Mouse (Mus musculus) kidney, embryonic 14.5 days (tissue): ENCODE results near the gene Macrod2. TPM values are rescaled to one million over a fixed set of nuclear protein-coding genes. Genes with fewer than 3 reads are reported as not detected.

Experiments
- ATAC-seq: fragments of 200-750 bp; cut with Nextera tagmentation; 2 replicates; pipeline ENCODE4 v1.8.0; 2017; ENCODE audit warnings: moderate number of reproducible peaks, mild to moderate bottlenecking, moderate TSS enrichment, moderate library complexity; ENCODE audit not compliant: low FRiP score, low TSS enrichment
- H3K27ac ChIP-seq: fragments of 300-500 bp; sonication (generic); 2 replicates; pipeline ENCODE4 v1.5.1; 2014; ENCODE audit warnings: low read depth, mild to moderate bottlenecking, low read length, moderate library complexity, mixed read lengths
- H3K27me3 ChIP-seq: fragments of 300-500 bp; sonication (generic); 2 replicates; pipeline ENCODE4 v1.6.1; 2014; ENCODE audit warnings: mild to moderate bottlenecking, low read length; ENCODE audit not compliant: control insufficient read depth, insufficient read depth
- H3K36me3 ChIP-seq: fragments of 300-500 bp; sonication (generic); 2 replicates; pipeline ENCODE4 v1.6.1; 2014; ENCODE audit warnings: low read length, mixed read lengths; ENCODE audit not compliant: control insufficient read depth, insufficient read depth
- H3K4me1 ChIP-seq: fragments of 300-500 bp; sonication (generic); 2 replicates; pipeline ENCODE4 v1.6.1; 2014; ENCODE audit warnings: low read length, mixed read lengths; ENCODE audit not compliant: control insufficient read depth, insufficient read depth
- H3K4me2 ChIP-seq: fragments of 300-500 bp; sonication (generic); replicated peaks from 2 replicates; pipeline ENCODE4 v1.6.1; 2014; ENCODE audit warnings: low read depth, mild to moderate bottlenecking, low read length
- H3K4me3 ChIP-seq: fragments of 300-500 bp; sonication (generic); 2 replicates; pipeline ENCODE4 v1.5.1; 2014; ENCODE audit warnings: mild to moderate bottlenecking, low read length
- H3K9ac ChIP-seq: fragments of 300-500 bp; sonication (generic); 2 replicates; pipeline ENCODE4 v1.6.1; 2014; ENCODE audit warnings: low read depth, mild to moderate bottlenecking, low read length, moderate library complexity
- H3K9me3 ChIP-seq: fragments of 300-500 bp; sonication (generic); 2 replicates; pipeline ENCODE4 v1.6.1; 2016; ENCODE audit warnings: low read length; ENCODE audit not compliant: control insufficient read depth
- WGBS: fragments of 180-500 bp; shearing (Covaris S2); extraction: QIAGEN DNeasy Blood & Tissue Kit; methylation state at CpG from one replicate; pipeline ENCODE4 v1.1.7; 2014; 5-methylcytosine and 5-hydroxymethylcytosine counted together
- polyA plus RNA-seq: library from polyadenylated mRNA; unstranded; fragments of >200 nt; fragmentation: Nextera tagmentation; extraction: Ambion mirVana; gene quantifications from 2 replicates; pipeline ENCODE4 v1.2.1, GENCODE M21; 2014

Macrod2 gene
- polyA plus RNA-seq, 1 experiment from 2014 or later, result 22.2 TPM

- Histone ChIP-seq H3K4me3 (no peak overlapping the region), H3K4me2 (no peak overlapping the region), H3K27me3 (no peaks in the 10 kb centered on the region), H3K9ac (no peak overlapping the region), H3K27ac (no peak overlapping the region), H3K4me1 (no peaks in the 10 kb centered on the region), H3K9me3 (no peaks in the 10 kb centered on the region), H3K36me3 (no peaks in the 10 kb centered on the region)
- 54% methylated on average over 6 of the region's 6 CpGs for WGBS
- no peak for ATAC-seq
These were observed 1516.8 kb downstream of the Macrod2 start for GRCm38 (mm10) chr2:141911831-141912447.

- Histone ChIP-seq H3K9me3 (no peaks in the 10 kb centered on the region), H3K36me3 (no peaks in the 10 kb centered on the region), H3K9ac (no peak overlapping the region), H3K4me3 (no peak overlapping the region), H3K27ac (no peak overlapping the region), H3K4me1 (no peaks in the 10 kb centered on the region), H3K4me2 (no peak overlapping the region), H3K27me3 (no peaks in the 10 kb centered on the region)
- 76% methylated on average over 3 of the region's 3 CpGs for WGBS
- no peak for ATAC-seq
These were observed 1518.4 kb downstream of the Macrod2 start for GRCm38 (mm10) chr2:141913486-141913885.

DNA sequence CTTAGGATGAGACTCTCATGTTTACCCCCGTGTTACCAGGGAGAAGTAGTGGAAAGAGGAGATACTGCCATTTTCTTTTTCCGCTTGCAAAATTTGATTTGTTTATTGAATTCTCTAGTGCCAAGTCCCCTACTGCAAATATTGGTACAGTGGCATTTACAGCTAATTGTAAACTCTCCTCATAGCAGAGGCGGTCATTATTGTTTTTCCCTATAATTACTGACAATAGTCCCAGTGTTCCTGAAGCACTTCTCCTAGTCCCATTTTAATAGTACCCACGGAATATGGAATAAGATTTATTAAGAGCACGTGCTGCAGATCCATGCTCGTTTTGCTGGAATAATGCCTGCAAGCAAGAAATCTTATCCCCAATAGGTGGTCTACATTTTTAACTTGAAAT is 1518.8 kb downstream of the Macrod2 start:
- Histone ChIP-seq H3K9me3 (no peaks in the 10 kb centered on the region), H3K4me2 (no peak overlapping the region), H3K9ac (no peak overlapping the region), H3K27ac (no peak overlapping the region), H3K36me3 (no peaks in the 10 kb centered on the region), H3K4me3 (no peak overlapping the region), H3K4me1 (no peaks in the 10 kb centered on the region), H3K27me3 (no peaks in the 10 kb centered on the region)
- ATAC-seq, result no peak
- WGBS, result 85% methylated on average over 6 of the region's 6 CpGs

DNA sequence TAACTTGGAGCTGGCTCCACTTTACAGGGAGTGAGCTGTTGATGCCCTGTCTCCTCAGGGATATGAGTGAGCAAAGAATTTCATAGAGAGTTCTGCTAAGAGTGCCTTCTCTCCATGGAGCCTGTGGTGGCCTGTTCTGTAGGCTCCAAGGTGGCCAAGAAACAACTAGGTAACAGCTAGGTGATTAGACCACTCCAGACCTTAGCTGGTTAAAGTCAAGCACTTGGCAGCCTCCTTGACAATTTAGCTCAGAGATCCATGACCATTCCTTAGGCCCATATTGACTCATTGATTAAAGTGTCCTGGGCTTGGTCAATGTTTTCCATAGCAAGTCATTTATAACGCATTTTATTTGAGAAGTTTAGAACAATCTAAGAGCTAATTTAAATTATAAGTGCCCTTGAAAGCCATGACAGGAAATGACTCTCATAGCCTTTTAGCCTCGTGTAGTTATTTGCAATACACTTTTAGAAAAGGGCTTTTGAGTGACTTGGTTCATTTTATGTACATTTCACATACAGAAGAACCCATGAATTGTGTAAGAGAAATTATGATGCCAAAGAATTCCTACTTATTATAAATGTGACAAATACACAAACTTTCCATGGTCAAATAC is 1525.4 kb downstream of the Macrod2 start:
- ATAC-seq, result no peak
- no peak overlapping the region for H3K27ac ChIP-seq

DNA sequence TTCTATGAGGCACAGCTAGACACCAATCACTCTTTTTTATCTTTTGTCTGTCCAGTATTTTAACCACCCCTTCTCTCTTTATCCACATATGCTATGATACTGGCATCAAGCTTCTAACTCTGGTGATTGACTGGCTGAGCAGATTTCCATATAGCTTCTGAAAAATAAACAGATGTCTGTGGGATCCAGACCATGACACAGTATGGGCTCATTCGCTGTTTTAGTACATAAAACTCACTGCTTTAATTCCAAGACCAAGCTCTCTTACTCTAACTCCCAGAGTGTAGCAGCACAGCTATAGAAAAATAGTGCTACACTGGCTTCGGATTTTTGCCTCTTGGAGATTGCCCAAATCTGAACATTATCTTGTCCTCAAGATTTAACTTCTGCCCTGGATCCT is 1540.0 kb downstream of the Macrod2 start:
- no peak overlapping the region for H3K27ac ChIP-seq
- H3K4me2 ChIP-seq, result no peak overlapping the region
- no peak overlapping the region for H3K9ac ChIP-seq
- H3K4me1 ChIP-seq, result no peaks in the 10 kb centered on the region
- H3K4me3 ChIP-seq, result no peak overlapping the region
- 78% methylated on average over 2 of the region's 2 CpGs for WGBS
- H3K36me3 ChIP-seq, result no peaks in the 10 kb centered on the region
- no peak for ATAC-seq
- no peaks in the 10 kb centered on the region for H3K27me3 ChIP-seq
- no peaks in the 10 kb centered on the region for H3K9me3 ChIP-seq

More for the DNA sequence above, 1525.4 kb downstream of the Macrod2 start:
- 71% methylated on average over 2 of the region's 2 CpGs for WGBS
- Histone ChIP-seq H3K27me3 (no peaks in the 10 kb centered on the region), H3K9me3 (no peaks in the 10 kb centered on the region), H3K36me3 (no peaks in the 10 kb centered on the region), H3K9ac (no peak overlapping the region), H3K4me1 (no peaks in the 10 kb centered on the region), H3K4me2 (no peak overlapping the region), H3K4me3 (no peak overlapping the region)

GRCm38 (mm10) chr2:141954795-141955194 is 1559.7 kb downstream of the Macrod2 start:
- no peak overlapping the region for H3K4me3 ChIP-seq
- no peak overlapping the region for H3K9ac ChIP-seq
- H3K9me3 ChIP-seq, result no peaks in the 10 kb centered on the region
- no peaks in the 10 kb centered on the region for H3K4me1 ChIP-seq
- no peak overlapping the region for H3K27ac ChIP-seq
- 85% methylated on average over 1 of the region's 1 CpGs for WGBS
- no peak overlapping the region for H3K4me2 ChIP-seq
- no peak for ATAC-seq
- H3K36me3 ChIP-seq, result no peaks in the 10 kb centered on the region
- no peaks in the 10 kb centered on the region for H3K27me3 ChIP-seq

GRCm38 (mm10) chr2:141955197-141955596 is 1560.1 kb downstream of the Macrod2 start:
- H3K9me3 ChIP-seq, result no peaks in the 10 kb centered on the region
- no peak overlapping the region for H3K9ac ChIP-seq
- H3K27me3 ChIP-seq, result no peaks in the 10 kb centered on the region
- H3K27ac ChIP-seq, result no peak overlapping the region
- no peak overlapping the region for H3K4me3 ChIP-seq
- H3K4me1 ChIP-seq, result no peaks in the 10 kb centered on the region
- ATAC-seq, result no peak
- H3K4me2 ChIP-seq, result no peak overlapping the region
- WGBS, result 36% methylated on average over 3 of the region's 3 CpGs
- H3K36me3 ChIP-seq, result no peaks in the 10 kb centered on the region

DNA sequence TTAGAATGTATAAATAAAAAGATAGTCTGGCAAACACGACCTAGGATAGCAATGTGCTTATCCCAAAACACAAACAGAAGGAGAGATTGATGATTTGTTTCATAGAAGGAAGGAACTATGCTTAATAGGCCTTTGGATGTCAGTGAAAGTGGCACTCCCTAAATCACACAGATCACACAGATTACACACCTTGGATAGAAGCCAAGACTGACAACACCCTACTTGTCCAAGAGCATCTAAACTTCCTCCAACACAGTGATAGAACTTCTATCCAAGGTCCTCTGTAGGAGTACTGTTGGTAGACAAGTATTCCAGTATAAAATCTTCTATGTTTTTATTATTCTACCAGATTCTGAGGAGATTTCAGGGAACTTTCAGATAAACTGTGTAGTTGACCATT is 1567.8 kb downstream of the Macrod2 start:
- no peak overlapping the region for H3K27ac ChIP-seq
- no peaks in the 10 kb centered on the region for H3K9me3 ChIP-seq
- no peaks in the 10 kb centered on the region for H3K36me3 ChIP-seq
- no peak overlapping the region for H3K4me3 ChIP-seq
- WGBS, result 60% methylated on average over 1 of the region's 1 CpGs
- H3K27me3 ChIP-seq, result no peaks in the 10 kb centered on the region
- ATAC-seq, result no peak
- H3K9ac ChIP-seq, result no peak overlapping the region
- H3K4me1 ChIP-seq, result no peaks in the 10 kb centered on the region
- no peak overlapping the region for H3K4me2 ChIP-seq

DNA sequence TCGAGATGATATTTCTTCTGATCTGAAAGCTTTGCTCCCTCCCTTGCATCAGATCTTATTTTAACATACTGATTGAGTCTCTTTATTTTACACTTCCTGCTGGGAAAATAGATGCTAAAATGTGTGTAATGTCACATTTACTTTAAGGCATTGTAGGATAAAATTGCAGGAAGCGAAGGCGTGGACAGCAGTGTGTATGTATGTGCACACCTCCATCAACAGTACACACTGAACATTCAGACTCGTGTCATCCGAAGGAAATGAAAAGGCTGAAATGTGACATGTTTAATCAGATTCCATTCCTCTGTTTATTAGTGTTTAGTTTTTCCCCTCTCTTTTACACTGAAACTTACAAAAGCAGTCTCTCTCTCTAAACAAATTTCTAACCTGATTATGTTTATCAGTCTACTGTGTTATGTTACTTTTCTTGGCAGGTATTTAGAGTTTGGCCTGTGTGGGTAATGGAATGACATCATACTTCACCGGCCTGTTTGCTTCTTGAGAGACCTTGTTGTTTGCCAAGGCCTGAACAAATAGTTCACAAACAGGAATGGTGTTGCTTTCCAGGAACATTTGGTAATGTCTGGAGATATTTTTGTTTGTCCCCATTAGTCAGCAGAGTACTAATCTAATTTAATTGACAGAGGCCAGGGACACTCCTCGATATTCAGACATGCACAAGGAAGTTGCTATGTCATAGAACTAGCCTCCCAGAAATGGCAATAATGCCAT is 1588.7 kb downstream of the Macrod2 start:
- 84% methylated on average over 7 of the region's 7 CpGs for WGBS
- Histone ChIP-seq H3K4me3 (no peak overlapping the region), H3K27me3 (no peaks in the 10 kb centered on the region), H3K27ac (no peak overlapping the region), H3K36me3 (no peaks in the 10 kb centered on the region), H3K4me2 (no peak overlapping the region), H3K4me1 (no peaks in the 10 kb centered on the region), H3K9me3 (no peaks in the 10 kb centered on the region), H3K9ac (no peak overlapping the region)
- no peak for ATAC-seq
